11 mouse cellular contexts compared by ENCODE assay signal in genomic region chr2:72319028-72319798, GRCm38 (mm10). TPM values are rescaled to one million over a fixed set of nuclear protein-coding genes. Genes with fewer than 3 reads are reported as not detected.
DNase-seq lines count a peak whose midpoint lies in the region; ATAC-seq and TF ChIP-seq lines count a peak whose summit lies in the region.
"Had no signal": no experiment of that assay in that cellular context is flagged by ENCODE, and none has a peak within 500 bp of the region (broad histone marks: within the 10 kb centered on the region; RNA-seq: fewer than 3 reads in every experiment).

No protein-coding gene starts in this region.

- CTCF ChIA-PET in Patski (lab: Charles Lee): interaction anchor here (1.4 to 1.9 kb wide), 3 partner anchors 10 to 71 kb away, joined by 3 to 6 read pairs (median 4); no protein-coding TSS in a partner anchor

- no peak overlapping the region for H3K9ac ChIP-seq in kidney, embryonic 16.5 days (replicated peaks; ENCODE audit: low read length)
- no peak overlapping the region for H3K9ac ChIP-seq in heart, embryonic 16.5 days (ENCODE audit: low read length)
- H3K9ac ChIP-seq in liver, postnatal 0 days (replicated peaks): no peak overlapping the region

- POLR2A ChIA-PET in Patski (lab: Charles Lee): interaction anchor here (0.6 to 0.7 kb wide), 2 partner anchors 20 to 32 kb away, joined by 3 to 4 read pairs; no protein-coding TSS in a partner anchor

- WGBS in kidney, embryonic 16.5 days: 62% methylated on average over 7 of the region's 7 CpGs
- WGBS in heart, embryonic 16.5 days: 68% methylated on average over 7 of the region's 7 CpGs
- WGBS in liver, postnatal 0 days (ENCODE audit: insufficient replicate concordance): 55% methylated on average over 7 of the region's 7 CpGs

- peak overlapping the region; percentile 13; the same call in 1 of the 2 replicates for H3K27ac ChIP-seq in kidney, embryonic 16.5 days (ENCODE audit: low read length)
- H3K27ac ChIP-seq in heart, embryonic 16.5 days (ENCODE audit: low read length): peak overlapping the region; percentile 30; the same call in 1 of the 2 replicates
- H3K27ac ChIP-seq in liver, postnatal 0 days (ENCODE audit: low read depth): peak overlapping the region; percentile 64

- no peak overlapping the region for H3K4me2 ChIP-seq in kidney, embryonic 16.5 days (replicated peaks; ENCODE audit: low read depth, low read length)
- H3K4me2 ChIP-seq in heart, embryonic 16.5 days (ENCODE audit: low read depth, low read length): no peak overlapping the region
- no peak overlapping the region for H3K4me2 ChIP-seq in liver, postnatal 0 days (ENCODE audit: low read depth, low read length)

- TF ChIP-seq CTCF in Patski (IDR thresholded peaks at IDR 0.05): no peak
- TF ChIP-seq CTCF in liver, postnatal 0 days (IDR thresholded peaks at IDR 0.05; ENCODE audit: low read depth): no peak

- no peaks in the 10 kb centered on the region for H3K9me3 ChIP-seq in kidney, embryonic 16.5 days (ENCODE audit: low read length)
- H3K9me3 ChIP-seq in heart, embryonic 16.5 days (replicated peaks; ENCODE audit: control insufficient read depth, low read length): no peaks in the 10 kb centered on the region
- H3K9me3 ChIP-seq in liver, postnatal 0 days (ENCODE audit: low read length): no peaks in the 10 kb centered on the region

- no peaks in the 10 kb centered on the region for H3K36me3 ChIP-seq in kidney, embryonic 16.5 days (ENCODE audit: insufficient read depth, low read length)
- H3K36me3 ChIP-seq in heart, embryonic 16.5 days (ENCODE audit: control insufficient read depth, insufficient read depth): no peaks in the 10 kb centered on the region
- no peaks in the 10 kb centered on the region for H3K36me3 ChIP-seq in liver, postnatal 0 days (replicated peaks; ENCODE audit: insufficient read depth, low read length)

- H3K27me3 ChIP-seq in kidney, embryonic 16.5 days (ENCODE audit: insufficient read depth, low read length): no peaks in the 10 kb centered on the region
- no peaks in the 10 kb centered on the region for H3K27me3 ChIP-seq in Patski
- H3K27me3 ChIP-seq in heart, embryonic 16.5 days (ENCODE audit: control insufficient read depth, insufficient read depth, low read length): no peaks in the 10 kb centered on the region
- no peaks in the 10 kb centered on the region for H3K27me3 ChIP-seq in liver, postnatal 0 days (ENCODE audit: insufficient read depth, low read length)

- in situ Hi-C loops in Patski (cut with MboI; ENCODE audit: low pct_unique_long_range_greater_than_20kb): no loop called here

- H3K4me1 ChIP-seq in kidney, embryonic 16.5 days (ENCODE audit: insufficient read depth, low read length): peaks cover 34% of the 10 kb centered on the region
- peaks cover 32% of the 10 kb centered on the region for H3K4me1 ChIP-seq in heart, embryonic 16.5 days (ENCODE audit: control insufficient read depth, insufficient read depth, low read length)
- H3K4me1 ChIP-seq in liver, postnatal 0 days (ENCODE audit: insufficient read depth): peaks cover 20% of the 10 kb centered on the region

- no peak for TF ChIP-seq EP300 in liver, postnatal 0 days (IDR thresholded peaks at IDR 0.05; ENCODE audit: low read depth)

- ATAC-seq in kidney, embryonic 16.5 days (ENCODE audit: low FRiP score, low TSS enrichment): no peak
- peak; percentile 48 for ATAC-seq in Patski
- ATAC-seq in heart, embryonic 16.5 days (replicated peaks; ENCODE audit: extremely low read depth, insufficient read depth, low FRiP score): 0 out of 2 replicates have a peak, but pooled peaks have one; percentile 37
- peak; percentile 47; the same call in 1 of the 2 replicates for ATAC-seq in liver, postnatal 0 days

- no peak overlapping the region for H3K4me3 ChIP-seq in kidney, embryonic 16.5 days (ENCODE audit: low read length)
- H3K4me3 ChIP-seq in heart, embryonic 16.5 days (ENCODE audit: low read length): no peak overlapping the region
- no peak overlapping the region for H3K4me3 ChIP-seq in liver, postnatal 0 days (ENCODE audit: low read depth, low read length)
- H3K4me3 ChIP-seq: erythroblast, embryonic 14.5 days had no signal

- no peak for DNase-seq in kidney, postnatal 14 days
- no peak for DNase-seq in Patski (ENCODE audit: low read depth, low spot score)
- no peak for DNase-seq in liver, postnatal 0 days
- no peak for DNase-seq in frontal cortex, postnatal 25 days (ENCODE audit: low spot score in 2 of 2)
- DNase-seq in gastrocnemius, adult 8-10 months (ENCODE audit: low spot score in 2 of 2): no peak
- DNase-seq: adrenal gland, postnatal 25 days; cerebellum, adult 9-11 months; thymus, postnatal 4 days had no signal

RNA-seq across cellular contexts. Expression of gene Map3k20, which starts 33.8 kb away (rescaled TPM):
- polyA plus RNA-seq in kidney, embryonic 16.5 days (2015; fragmentation: Nextera tagmentation; extraction: Ambion mirVana): 13.9 and 14.0 TPM in 2 replicates
- 43.6 TPM for polyA plus RNA-seq in Patski (2021)
- 46.4 and 49.4 TPM in 2 replicates for polyA plus RNA-seq in heart, embryonic 16.5 days (2015; fragmentation: Nextera tagmentation; extraction: Ambion mirVana)
- polyA plus RNA-seq in liver, postnatal 0 days (2015; fragmentation: Nextera tagmentation; extraction: Ambion mirVana): 4.0 and 4.8 TPM in 2 replicates
- 100 to 1,000 TPM; 348 to 422 (median 393) TPM for total RNA-seq in gastrocnemius, adult 8-10 months (2022)

Comparison
In these comparisons a context has a peak if more than half of its experiments do, and no peak if none do; other contexts are left out.
1. H3K27ac ChIP-seq: peak in every context shown above with its lines; median percentile 64 in liver, postnatal 0 days; 30 in heart, embryonic 16.5 days; 13 in kidney, embryonic 16.5 days.